Mouse (Mus musculus): ENCODE measurements around the gene Cryzl2.
A peak's percentile ranks its signal among the peaks of the same experiment; 100 is the strongest.

The Cryzl2 gene

DNA sequence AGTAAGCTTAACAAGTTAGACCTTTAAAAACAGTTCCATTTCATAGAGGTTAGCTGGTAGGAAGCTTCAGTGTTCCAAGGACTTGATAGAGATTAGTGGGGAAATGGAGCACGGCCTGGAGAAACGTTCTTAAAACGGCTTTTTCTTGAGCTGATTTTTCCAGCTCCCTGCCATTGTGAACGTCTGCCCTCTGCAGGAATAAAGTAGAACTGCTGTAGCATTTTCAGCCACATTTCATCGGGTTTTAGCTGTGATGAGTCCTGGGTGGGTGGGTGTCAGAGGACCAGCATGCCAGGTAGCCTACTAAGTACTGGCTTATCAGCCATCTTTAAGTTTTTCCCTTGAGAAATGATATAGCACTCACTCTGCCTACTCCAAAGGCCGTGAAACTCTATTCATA lies 78.1 kb downstream of the Cryzl2 start:
- peak; percentile 48 to 59 for DNase-seq

DNA sequence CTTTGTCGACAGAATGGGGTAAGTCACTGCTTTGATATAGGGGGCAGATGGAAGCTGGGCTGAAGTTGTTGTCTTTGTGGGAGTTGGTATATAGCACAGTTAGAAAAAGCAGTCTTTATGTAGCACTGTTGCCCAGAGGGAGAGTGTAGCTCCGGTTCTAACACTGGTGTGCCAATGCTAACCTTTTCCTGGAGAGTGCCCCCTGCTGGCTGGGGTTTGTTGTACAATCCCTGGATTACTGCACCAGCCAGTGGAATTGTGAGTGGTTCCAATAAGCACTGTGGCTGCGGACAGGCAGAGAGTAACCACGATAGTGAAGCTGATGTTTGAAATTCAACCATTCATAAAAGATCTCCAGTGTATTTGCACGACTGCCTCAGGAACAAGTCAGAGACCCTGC lies 79.3 kb downstream of the Cryzl2 start:
- DNase-seq: peak; percentile 46 to 51

Measured in kidney, postnatal 4 days (tissue).